ENCODE assay signal across 20 mouse cellular contexts in the genomic region with DNA sequence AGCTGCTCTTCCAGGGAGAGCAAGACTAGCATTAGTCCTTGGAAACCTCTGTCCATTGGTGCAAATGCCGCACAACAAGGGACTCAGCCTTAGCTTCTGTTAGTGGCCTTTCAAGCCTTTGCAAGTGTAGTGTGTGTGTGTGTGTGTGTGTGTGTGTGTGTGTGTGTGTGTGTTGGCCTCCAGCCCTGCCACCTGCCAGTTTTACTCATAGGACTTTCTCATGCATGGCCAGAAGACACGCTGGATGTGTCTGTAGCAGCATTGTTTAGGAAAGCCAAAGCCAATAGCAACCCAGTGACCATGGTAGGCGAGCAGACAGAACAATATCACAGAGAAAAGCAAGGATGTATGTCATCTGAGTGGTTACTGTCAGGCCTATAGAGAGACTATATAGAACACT. TPM values are rescaled to one million over a fixed set of nuclear protein-coding genes. Genes with fewer than 3 reads are reported as not detected.
DNase-seq lines count a peak whose midpoint lies in the region; ATAC-seq and TF ChIP-seq lines count a peak whose summit lies in the region.
"Had no signal": no experiment of that assay in that cellular context is flagged by ENCODE, and none has a peak within 500 bp of the region (broad histone marks: within the 10 kb centered on the region; RNA-seq: fewer than 3 reads in every experiment).

No protein-coding gene starts in this region.

- TF ChIP-seq EP300 in heart, adult 2 months (IDR thresholded peaks at IDR 0.05; ENCODE audit: insufficient read depth, low read depth, low read length): no peak
- no peak for TF ChIP-seq EP300 in heart, postnatal 0 days (IDR thresholded peaks at IDR 0.05; ENCODE audit: low read depth)

- no peak overlapping the region for H3K4me2 ChIP-seq in heart, postnatal 0 days (ENCODE audit: low read depth, low read length)
- H3K4me2 ChIP-seq: liver, embryonic 13.5 days; lung, embryonic 14.5 days had no signal

- 74% methylated on average over 3 of the region's 3 CpGs for WGBS in heart, adult 2 months
- 88% methylated on average over 3 of the region's 3 CpGs for WGBS in heart, postnatal 0 days
- WGBS in spleen, adult 2 months: 63% methylated on average over 3 of the region's 3 CpGs

- H3K9me3 ChIP-seq in heart, postnatal 0 days (replicated peaks; ENCODE audit: control insufficient read depth, low read length): no peaks in the 10 kb centered on the region
- H3K9me3 ChIP-seq: hindbrain, embryonic 10.5 days; liver, embryonic 13.5 days had no signal

- no peak overlapping the region for H3K9ac ChIP-seq in heart, adult 2 months (ENCODE audit: low read depth, low read length)
- no peak overlapping the region for H3K9ac ChIP-seq in heart, postnatal 0 days (replicated peaks; ENCODE audit: low read depth, low read length)
- H3K9ac ChIP-seq: lung, embryonic 14.5 days had no signal

- TF ChIP-seq CTCF in heart, adult 2 months (IDR thresholded peaks at IDR 0.05): no peak
- no peak for TF ChIP-seq CTCF in heart, postnatal 0 days (IDR thresholded peaks at IDR 0.05; ENCODE audit: low read depth)
- TF ChIP-seq CTCF in spleen, adult 2 months (IDR thresholded peaks at IDR 0.05; ENCODE audit: extremely low read depth, insufficient read depth, insufficient read length, insufficient replicate concordance): no peak

- peaks cover 39% of the 10 kb centered on the region for H3K36me3 ChIP-seq in heart, adult 2 months (ENCODE audit: control insufficient read depth, insufficient read depth, low read length)
- H3K36me3 ChIP-seq in heart, postnatal 0 days (replicated peaks; ENCODE audit: control insufficient read depth, insufficient read depth, low read length): no peaks in the 10 kb centered on the region; the same call in 1 of the 2 replicates
- H3K36me3 ChIP-seq in spleen, adult 2 months (ENCODE audit: control insufficient read depth, insufficient read depth, low read length): no peaks in the 10 kb centered on the region
- H3K36me3 ChIP-seq: liver, embryonic 13.5 days had no signal

- H3K27me3 ChIP-seq in heart, adult 2 months (ENCODE audit: control insufficient read depth, insufficient read depth, low read length): no peaks in the 10 kb centered on the region
- no peaks in the 10 kb centered on the region for H3K27me3 ChIP-seq in heart, postnatal 0 days (ENCODE audit: control insufficient read depth, insufficient read depth, low read length)
- H3K27me3 ChIP-seq in spleen, adult 2 months (ENCODE audit: control insufficient read depth, insufficient read depth, low read length): no peaks in the 10 kb centered on the region
- H3K27me3 ChIP-seq: liver, embryonic 13.5 days; Patski had no signal

- TF ChIP-seq POLR2A in heart, adult 2 months (IDR thresholded peaks at IDR 0.05; ENCODE audit: insufficient read depth, low read depth, low read length): no peak
- TF ChIP-seq POLR2A in spleen, adult 2 months (IDR thresholded peaks at IDR 0.05; ENCODE audit: low read depth, low read length): no peak

- intact Hi-C loops in heart, adult 2 months (cut with DNase I): loop anchor here (2.0 kb wide), 1 partner anchor 53 kb away; the partner anchor contains the start of gene Rapgef1
- intact Hi-C loops in heart, postnatal 10 days (cut with DNase I): loop anchor here (2.0 kb wide), 1 partner anchor 53 kb away; the partner anchor contains the start of gene Rapgef1
- intact Hi-C loops in heart, postnatal 36 days (cut with DNase I): no loop called here

- H3K79me2 ChIP-seq in heart, adult 2 months (replicated peaks; ENCODE audit: control insufficient read depth, insufficient read depth, low read length): peaks cover 10% of the 10 kb centered on the region

- peaks cover 51% of the 10 kb centered on the region for H3K4me1 ChIP-seq in heart, adult 2 months (ENCODE audit: control insufficient read depth, insufficient read depth, low read length)
- H3K4me1 ChIP-seq in heart, postnatal 0 days (ENCODE audit: control insufficient read depth, insufficient read depth): peaks cover 48% of the 10 kb centered on the region
- H3K4me1 ChIP-seq in spleen, adult 2 months (ENCODE audit: control insufficient read depth, insufficient read depth, insufficient read length): peaks cover 52% of the 10 kb centered on the region

- ATAC-seq in heart, postnatal 0 days (ENCODE audit: insufficient read depth, low read depth): no peak
- ATAC-seq: forebrain, embryonic 14.5 days; Patski had no signal

- H3K4me3 ChIP-seq in heart, adult 2 months: no peak overlapping the region
- H3K4me3 ChIP-seq in heart, postnatal 0 days (ENCODE audit: low read depth, low read length): no peak overlapping the region
- H3K4me3 ChIP-seq in spleen, adult 2 months (ENCODE audit: extremely low read depth, insufficient read depth, insufficient read length): no peak overlapping the region
- H3K4me3 ChIP-seq: erythroblast, embryonic 14.5 days; hindbrain, embryonic 10.5 days; liver, embryonic 13.5 days had no signal

- DNase-seq in heart, adult 2 months: no peak
- no peak for DNase-seq in heart, postnatal 10 days
- no peak for DNase-seq in heart, postnatal 0 days (ENCODE audit: low spot score)
- no peak for DNase-seq in heart, postnatal 36 days
- DNase-seq in spleen, adult 2 months (ENCODE audit: low read depth in 1 of 2, low spot score in 2 of 2): no peak
- DNase-seq in spleen, postnatal 14 days (ENCODE audit: low spot score in 2 of 2): no peak
- no peak for DNase-seq in layer of hippocampus, postnatal 14 days (ENCODE audit: low spot score in 2 of 2)
- DNase-seq: adrenal gland, adult 8-10 months; gastrocnemius, postnatal 25 days; kidney, adult 8-10 months; kidney, postnatal 25 days; layer of hippocampus, adult 9-11 months; liver, embryonic 13.5 days; lung, embryonic 14.5 days; lung, postnatal 36 days; thymus, postnatal 25 days had no signal

- peak overlapping the region; percentile 53; the same call in 1 of the 2 replicates for H3K27ac ChIP-seq in heart, adult 2 months
- 0 out of 2 replicates have a peak overlapping the region, but pooled peaks have one; percentile 12 for H3K27ac ChIP-seq in heart, postnatal 0 days (ENCODE audit: low read depth)
- H3K27ac ChIP-seq in spleen, adult 2 months (ENCODE audit: insufficient read depth, low read length): peak overlapping the region; percentile 74; the same call in 1 of the 2 replicates
- H3K27ac ChIP-seq: hindbrain, embryonic 10.5 days; liver, embryonic 13.5 days had no signal

RNA-seq across cellular contexts. Expression of gene Rapgef1, which starts 52.3 kb away (rescaled TPM):
- 100 to 1,000 TPM in 1 of 2 experiments, 10 to 100 TPM in 1; 96.7 to 116 TPM for total RNA-seq in heart, adult 2 months (2021)
- polyA plus RNA-seq in heart, adult 2 months (2012; rRNA removed): 65.0 and 86.1 TPM in 2 replicates
- 100 to 1,000 TPM in 1 of 2 experiments, 10 to 100 TPM in 1; 92.7 to 102 TPM for total RNA-seq in heart, postnatal 10 days (2021)
- total RNA-seq in heart, postnatal 0 days (2014; rRNA removed; ENCODE audit: low replicate concordance): 47.6 and 64.0 TPM in 2 replicates
- polyA plus RNA-seq in heart, postnatal 0 days (2015; fragmentation: Nextera tagmentation; extraction: Ambion mirVana): 6.7 and 9.0 TPM in 2 replicates
- 10 to 100 TPM; 97.6 to 98.6 TPM for total RNA-seq in heart, postnatal 36 days (2021)
- 75.1 and 95.9 TPM in 2 replicates for polyA plus RNA-seq in spleen, adult 2 months (2012; rRNA removed)
- 100 to 1,000 TPM; 118 to 128 TPM for total RNA-seq in layer of hippocampus, postnatal 14 days (2021)

Comparison
In these comparisons a context has a peak if more than half of its experiments do, and no peak if none do; other contexts are left out.
1. H3K27ac ChIP-seq: peak in every context shown above with its lines; median percentile 74 in spleen, adult 2 months; 53 in heart, adult 2 months; 12 in heart, postnatal 0 days.